Mouse (Mus musculus): ENCODE measurements around the gene Dhrs9.

GRCm38 (mm10) chr2:69418294-69418881 lies 38.1 kb downstream of the Dhrs9 start:
- no peak for TF ChIP-seq ZKSCAN1 (IDR thresholded peaks at IDR 0.05; ENCODE audit: borderline replicate concordance, low read depth, low read length)
- no peak for TF ChIP-seq CTCF (conservative IDR thresholded peaks at IDR 0.05 in 1 of 2, IDR thresholded peaks at IDR 0.05 in 1 of 2; ENCODE audit: low read depth in 2 of 2, low read length in 2 of 2)
- no peak for TF ChIP-seq TCF12 (IDR thresholded peaks at IDR 0.05; ENCODE audit: low read depth, low read length)
- TF ChIP-seq POLR2A (IDR thresholded peaks at IDR 0.05; ENCODE audit: low read depth, low read length) = no peak
- no peak for TF ChIP-seq CHD2 (IDR thresholded peaks at IDR 0.05; ENCODE audit: low read length)
- TF ChIP-seq ZNF384 (IDR thresholded peaks at IDR 0.05; ENCODE audit: low read depth, low read length) = no peak
- TF ChIP-seq USF2 (conservative IDR thresholded peaks at IDR 0.05; ENCODE audit: low read depth, low read length) = no peak
- TF ChIP-seq NRF1 (IDR thresholded peaks at IDR 0.05; ENCODE audit: low read depth, low read length) = no peak

Measured in CH12.LX (cell line).